Mouse (Mus musculus) brain, adult 2 months (tissue): Measurements from ENCODE around the gene Zbtb18.

Source experiments
- DNase-seq: peaks from one replicate; pipeline ENCODE4 v3.0.0; 2011; ENCODE audit warnings: low read depth, low spot score

Zbtb18 gene

DNA sequence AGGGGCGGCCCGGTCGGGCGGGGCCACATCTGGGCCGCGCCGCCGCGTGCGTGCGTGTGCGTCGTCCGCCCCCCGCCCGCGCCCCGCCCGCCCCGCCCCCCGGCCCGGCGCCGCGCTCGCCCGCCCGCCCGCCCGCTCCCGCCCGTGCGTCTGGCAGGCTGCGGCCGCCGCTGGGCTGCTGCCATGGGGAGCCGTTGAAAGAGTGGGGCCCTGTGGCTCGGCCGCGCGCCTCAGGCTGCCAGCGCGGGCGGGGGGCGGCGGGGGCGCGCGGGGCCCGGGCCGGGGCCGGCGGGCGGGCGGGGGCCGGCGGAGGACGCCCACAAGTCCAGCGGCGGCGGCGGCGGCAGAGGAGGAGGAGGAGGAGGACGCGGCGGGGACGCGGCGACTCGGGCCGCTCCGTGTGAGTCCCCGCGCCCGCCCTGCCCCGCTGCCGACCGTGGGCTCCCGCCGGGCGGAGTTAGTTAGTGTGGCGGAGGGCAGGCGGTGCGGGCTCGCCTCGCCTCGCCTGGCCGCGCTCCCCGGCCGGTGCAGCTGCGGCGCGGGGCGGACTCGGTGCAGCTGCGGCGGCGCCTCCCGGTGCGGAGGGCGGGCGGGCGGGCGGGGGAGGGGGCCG lies at the start of gene Zbtb18:
Zbtb18 (plus strand) TSS at position 156 of the 613 bp plus-strand sequence.
- peak; percentile 39 for DNase-seq

DNA sequence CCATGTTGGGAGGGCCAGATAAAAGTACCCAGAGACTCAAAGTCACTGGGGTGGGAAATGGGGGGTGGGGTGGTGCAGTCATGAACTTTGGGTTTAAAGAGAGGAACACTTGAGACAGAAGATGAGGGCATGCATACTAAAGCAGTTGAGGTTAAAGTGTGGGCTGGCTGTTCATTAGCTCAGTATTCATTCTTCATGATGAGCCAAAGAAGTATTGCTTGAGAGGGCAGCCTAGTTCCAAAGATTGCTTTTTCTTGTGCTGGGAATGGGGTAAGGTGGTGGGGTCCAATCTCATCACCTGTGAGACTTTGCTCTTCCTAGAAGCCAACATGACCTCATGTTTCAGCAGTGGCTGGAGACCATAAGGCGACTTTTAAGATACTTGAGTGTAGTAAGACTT lies 44.7 kb upstream of the Zbtb18 start:
- no peak for DNase-seq

DNA sequence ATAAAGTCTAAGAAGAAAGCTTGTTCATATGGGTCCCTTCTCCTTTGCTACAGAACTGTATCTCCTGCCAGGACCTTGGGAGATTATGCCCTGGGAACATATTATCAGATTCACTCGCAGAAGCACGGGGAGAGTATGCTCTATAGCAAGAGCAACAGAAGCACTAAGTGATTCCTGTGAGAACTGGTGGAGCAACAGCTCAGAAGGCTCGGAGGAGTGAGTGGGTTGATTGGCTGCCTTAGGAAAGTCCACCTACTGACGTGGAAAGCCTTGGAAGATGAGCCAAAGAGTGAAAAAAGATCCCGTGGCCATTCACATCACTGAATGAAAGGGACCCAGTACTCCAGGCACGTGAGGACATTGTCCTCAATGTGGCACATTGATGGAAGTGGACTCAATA lies 37.0 kb upstream of the Zbtb18 start:
- peak; percentile 73 for DNase-seq

DNA sequence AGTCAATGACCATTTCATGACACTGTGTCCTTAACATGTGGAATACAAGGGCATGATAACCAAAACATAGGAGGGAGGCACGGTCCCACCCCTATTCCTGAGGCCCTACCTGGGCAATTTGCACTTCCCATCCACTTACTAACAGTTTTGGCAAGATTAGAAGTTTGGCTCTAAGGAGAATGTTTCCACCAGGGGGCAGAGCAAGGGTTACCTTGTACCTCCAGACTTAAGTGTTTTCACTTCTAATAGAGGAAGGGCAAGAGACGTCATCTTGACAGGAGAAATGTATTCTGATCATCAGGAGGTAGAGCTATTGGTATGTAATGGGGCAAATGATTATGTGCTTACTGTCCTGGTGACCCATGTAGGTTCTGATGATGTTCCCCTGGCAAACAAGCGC lies 33.5 kb upstream of the Zbtb18 start:
- DNase-seq, result peak; percentile 68

DNA sequence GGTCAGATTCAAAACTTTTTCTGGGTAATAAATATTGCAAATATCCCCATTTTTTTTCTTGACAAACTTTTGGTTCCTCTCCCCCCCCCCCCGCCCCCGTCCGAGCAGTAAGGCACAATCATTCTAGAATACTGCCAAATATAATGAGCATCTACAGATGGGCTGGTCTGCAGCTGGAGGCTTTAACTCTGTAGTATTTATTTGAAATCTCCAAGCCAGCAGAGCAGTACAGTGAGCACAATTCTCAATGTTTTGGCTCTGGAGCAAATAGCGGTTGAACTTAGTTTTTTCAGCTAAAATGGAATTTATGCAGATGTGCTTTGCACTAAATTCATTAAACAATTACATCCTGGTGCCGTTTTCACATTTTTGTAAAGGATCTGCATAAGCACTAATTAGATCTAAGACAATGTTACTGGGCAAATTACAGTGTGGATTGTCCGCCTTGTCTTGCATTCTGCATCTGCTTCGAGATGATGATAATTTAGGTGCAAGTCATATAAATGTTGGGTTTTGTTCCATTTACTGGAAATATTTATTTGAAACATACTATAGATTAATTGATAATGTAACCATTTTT lies 31.3 kb upstream of the Zbtb18 start:
- DNase-seq, result peak; percentile 16

DNA sequence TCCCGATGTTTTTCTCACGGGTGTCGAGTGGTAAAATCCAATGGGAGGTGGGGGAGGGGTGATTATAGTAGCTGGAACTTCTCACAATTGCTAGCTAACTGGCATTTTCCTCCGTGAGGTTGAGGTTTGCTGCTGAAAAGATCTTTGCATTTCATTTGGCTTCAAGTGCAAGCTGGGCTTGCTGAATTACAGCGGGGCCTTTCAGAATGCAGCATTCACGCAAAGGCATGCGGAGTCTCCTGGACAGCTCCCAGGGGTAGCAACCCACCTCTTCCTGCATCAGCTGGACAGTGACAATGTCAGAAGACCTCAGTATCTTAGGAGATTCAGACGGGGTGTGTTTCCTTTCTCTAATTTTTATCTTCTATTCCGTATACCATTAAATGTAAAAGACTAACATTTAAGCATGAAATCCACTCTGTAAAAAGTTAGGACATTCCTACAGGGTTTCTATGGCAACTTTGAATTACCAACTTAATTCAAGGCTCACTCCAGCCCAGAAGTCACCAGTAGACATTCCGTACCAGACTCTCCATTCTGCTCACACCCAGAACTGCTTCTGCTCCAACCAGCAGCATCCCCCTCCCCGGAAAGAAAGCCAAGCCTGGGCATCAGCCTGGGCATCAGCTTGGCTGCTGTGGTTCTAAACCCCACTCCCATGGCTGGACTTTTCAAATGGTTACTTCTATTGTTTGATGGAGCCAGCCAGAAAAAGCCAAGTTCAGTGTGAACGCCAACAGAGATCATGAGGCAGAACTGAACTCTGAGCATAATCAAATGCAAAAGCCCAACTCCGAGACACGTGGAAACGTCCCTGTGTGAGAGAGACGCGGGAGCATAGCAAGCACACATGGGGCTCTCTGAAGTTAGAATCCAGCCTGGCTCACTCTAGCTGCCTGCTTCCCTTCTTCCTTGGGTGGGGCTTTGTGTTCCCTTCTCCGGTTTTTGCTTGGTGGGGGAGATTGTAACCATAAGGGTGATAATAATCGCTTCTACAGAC lies 30.5 kb upstream of the Zbtb18 start:
- DNase-seq, result peak; percentile 19

DNA sequence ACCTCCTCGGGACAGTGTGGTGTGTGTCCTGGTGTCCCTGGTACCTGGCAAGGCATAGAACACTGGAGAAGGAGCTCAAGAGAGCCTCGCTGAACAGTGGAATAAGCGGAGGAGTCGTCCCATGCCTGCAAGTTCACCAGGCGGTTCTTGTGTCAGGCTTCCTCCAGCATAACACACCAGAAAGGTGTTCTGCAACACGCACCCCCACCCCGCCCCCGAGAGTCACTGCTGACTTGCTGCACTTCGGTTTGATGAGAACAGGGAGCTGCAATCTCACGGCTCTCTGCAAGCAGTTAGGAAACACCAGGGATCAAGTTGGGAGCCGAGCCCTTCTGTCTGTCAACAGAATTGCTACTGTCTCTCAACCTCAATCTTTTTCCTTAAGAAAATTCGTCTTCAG lies 22.8 kb upstream of the Zbtb18 start:
- peak; percentile 51 for DNase-seq

DNA sequence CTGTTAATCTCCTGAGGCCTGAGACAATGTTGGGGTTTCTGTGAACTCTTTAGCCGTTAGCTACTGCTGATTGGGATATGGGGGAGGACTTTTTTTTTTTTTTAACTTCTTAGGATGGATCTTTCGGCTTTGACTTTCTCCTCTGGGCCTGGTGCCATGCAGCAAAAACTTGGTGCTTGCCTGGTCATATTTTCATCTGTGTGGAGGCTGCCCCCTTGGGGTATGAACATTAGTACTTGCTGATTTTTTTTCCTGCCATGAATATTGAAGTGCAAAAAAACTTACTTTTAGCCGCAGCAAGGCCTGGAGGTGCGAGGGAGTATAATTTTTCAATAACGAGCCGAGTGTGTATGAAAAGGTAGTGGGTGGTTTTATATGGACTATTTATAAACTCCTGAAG lies 22.0 kb upstream of the Zbtb18 start:
- peak; percentile 63 for DNase-seq

DNA sequence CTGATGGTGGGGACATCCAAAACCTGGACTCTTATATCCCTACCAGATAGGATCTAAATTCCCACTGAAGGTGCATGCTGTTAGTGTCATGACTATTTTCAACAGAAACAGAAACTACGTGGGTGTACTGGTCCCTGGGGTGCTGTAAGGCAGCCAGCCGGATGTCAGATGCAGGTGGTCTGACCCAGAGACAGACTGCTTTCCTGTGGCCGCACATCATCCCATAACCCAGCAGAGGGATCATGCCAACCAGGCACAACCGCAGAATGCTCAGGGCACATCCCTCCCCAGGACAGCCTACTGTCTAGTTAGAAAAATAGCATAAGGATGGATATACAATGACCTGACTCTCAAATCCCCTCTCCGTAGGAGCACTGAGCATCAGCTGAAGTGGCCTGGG lies 14.3 kb upstream of the Zbtb18 start:
- no peak for DNase-seq

DNA sequence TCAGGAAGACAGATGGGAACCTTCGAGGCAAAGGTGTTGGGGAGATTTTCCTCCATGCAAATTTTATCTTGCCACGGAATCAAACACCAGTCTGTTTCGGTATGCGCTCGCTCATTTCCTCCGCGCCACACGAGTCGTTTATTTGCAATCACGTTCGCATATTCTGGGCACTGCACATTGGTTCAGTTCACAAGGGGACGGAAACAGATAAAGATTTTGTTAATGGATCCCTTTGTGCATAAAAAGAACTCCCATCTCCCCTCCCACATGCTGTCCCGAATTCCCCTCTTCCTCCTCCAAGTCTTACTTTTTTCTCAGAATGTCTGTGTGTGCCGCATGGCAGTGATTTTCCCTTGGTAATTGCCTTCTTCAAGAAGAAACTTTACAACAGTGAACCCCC lies 13.8 kb upstream of the Zbtb18 start:
- peak; percentile 76 for DNase-seq

DNA sequence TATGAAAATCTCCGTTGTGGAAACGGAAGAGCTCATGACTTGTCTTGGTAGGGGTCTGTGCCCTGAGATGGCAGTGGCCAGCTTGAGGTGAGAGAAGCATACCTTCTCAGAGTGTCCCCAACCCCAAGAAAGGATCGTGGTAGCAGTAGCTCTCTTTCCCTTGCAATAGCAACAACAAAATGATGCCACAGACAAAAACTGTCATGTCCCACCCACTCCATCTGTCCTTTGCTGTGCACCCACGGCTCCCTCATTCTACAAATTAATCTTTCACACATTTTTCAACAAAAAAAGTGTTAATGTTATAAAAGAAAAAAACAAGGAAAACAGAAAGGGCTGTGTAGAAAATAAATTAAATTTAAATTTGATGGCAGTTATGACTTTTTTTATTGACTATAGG lies 13.1 kb upstream of the Zbtb18 start:
- peak; percentile 67 for DNase-seq

DNA sequence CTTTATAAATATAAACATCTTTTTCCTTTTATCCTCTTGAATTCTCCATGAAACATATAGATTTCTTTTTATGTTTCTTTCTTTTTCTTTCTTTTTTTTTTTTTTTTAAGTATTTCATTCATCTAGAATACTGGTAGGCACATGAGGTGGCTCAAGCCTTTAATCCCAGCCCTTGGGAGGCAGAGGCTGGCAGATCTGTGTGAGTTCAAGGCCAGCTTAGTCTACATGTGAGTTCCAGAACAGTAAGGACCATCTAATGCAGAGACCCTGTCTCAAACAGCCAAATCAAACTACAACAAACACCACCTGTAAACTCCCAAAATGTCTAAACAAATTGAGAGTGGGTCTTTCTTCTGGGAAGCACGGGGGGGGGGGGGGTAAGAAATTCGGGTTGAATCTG lies 1.7 kb upstream of the Zbtb18 start:
- no peak for DNase-seq

DNA sequence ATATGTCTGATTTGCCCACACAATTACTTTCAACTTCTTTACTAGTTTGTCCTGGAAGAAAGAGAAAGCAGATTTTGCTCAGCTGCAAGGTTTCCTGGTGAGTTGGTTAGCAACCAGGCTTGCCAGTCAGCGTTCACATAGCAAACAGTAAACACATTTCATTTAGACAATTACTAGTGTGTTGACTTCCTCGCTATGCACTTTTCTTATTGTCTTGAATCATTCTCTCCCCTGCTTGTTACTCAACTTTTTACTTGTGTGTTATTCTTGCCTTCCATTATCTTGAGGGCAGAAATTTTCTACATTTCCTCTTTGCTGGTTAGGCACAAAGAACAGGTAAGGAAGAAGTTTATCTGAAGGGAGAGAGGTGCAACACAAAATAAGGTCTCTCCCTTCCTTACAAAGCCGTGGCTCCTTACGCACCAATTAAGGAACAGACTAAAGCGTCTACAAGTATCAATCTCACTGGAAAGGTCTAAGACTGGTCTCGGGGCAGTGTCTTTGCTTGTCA lies 1.1 kb upstream of the Zbtb18 start:
- DNase-seq, result no peak

DNA sequence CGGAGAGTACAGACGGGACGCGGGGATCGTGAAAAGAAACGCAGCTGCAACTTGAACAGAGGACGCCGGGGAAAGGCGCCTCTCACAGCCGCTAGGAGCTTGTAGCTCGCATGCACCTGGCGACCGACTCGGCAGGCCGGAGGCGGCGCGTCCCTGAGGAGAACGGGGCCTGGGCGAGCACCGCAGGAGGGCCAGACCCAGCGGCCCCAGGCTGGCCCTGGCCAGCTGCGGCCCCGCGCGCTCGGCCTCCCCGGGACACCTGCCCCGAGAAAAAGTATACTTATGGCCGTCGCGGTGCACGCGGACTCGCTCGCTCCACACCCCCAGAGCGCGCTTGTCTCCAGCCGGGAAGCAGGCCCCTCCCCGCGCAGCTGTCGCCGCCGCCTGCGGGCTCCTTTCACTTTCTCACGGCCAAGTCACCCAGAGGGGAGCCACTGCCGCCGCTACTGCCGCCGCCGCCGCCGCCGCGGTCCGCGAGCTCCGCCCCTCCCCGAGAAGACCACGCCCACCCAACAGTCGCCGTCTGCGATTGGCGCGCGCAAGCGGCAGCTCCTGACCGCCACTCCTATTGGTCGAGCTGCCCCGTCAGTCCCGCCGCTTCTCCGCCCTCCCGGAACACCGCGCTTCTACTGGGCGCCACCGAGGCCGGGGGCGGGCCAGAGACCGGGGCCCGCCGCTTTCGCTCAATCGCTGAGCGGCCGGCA lies 507 bp upstream of the Zbtb18 start:
- DNase-seq, result peak; percentile 99

DNA sequence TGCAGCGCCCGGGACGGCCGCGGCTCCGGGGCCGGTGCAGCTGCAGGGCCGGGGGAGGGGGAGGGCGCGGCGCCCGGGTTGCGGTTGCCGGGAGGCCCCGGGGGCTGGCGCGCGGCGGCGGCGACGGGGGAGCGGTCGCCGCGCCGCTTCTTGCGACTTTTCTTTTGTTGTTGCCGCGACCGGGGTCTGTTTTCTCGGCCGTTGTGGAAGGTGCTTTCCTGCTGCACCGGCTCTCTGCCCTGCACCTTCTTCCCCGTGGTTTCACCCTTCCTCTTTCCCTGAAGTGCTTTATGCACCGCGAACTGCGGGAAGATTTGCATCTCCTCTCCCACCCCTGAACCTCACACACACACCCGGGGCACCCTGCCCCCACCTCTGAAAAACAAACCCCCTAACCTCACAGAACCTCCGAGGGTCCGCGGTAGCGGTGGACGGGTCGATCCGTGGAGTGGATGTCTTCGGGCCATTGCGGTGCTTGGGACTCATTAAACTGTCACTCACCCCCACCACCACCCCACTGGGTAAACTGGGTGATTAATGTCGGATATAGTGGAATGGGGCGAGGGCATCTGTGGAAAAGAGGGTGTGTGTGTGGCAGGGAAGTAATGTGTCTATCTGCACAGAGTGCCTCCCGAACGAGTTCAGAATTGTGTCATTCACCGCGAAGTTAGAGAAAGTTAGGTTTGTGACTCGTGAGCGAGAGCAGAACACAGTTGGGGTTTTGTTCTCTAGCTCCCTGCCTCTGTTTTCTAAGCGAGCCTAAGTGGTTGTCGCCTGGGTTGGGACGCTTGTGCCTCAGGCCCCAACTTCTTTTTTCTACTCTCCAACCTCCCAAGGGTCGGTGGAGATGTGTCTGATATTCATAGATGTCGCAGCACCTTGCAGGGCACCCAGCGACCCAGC lies 921 bp downstream of the Zbtb18 start:
- DNase-seq, result peak; percentile 55

DNA sequence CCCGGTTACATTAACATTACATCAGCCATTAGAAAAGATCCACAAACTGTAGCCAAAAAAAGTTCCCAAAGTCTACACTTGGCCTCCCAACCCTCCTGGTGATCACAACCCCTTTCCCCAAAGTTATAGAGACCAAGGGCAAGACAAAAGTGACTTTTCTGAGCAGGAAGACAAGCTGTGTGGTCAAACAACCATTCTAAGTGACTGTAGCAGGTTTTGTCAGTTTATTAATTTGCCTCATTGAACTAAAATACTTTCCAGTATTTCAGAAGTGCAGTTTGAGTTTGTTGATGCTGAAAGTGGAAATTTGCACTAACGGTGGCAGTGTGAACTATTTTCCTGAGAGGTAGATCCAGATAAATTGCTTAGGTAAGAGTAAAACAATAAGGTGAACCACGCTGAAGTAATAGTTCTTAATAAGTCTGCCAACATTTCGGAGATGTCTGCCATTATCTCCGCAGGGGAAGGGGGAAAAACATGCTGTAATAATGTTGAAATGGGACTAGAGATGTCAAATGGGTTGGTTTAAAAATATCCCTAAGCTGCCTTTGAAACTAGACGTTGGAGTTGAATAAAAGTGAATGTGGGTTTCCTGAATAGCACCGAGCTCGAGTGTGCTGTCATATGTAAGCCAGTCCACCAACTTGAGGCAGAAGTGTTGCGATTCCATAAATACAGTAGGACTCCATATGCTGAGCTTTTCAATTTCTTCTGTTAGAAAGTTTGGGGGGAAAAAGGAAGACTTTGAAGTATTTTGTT lies 1.8 kb downstream of the Zbtb18 start:
- DNase-seq, result no peak

DNA sequence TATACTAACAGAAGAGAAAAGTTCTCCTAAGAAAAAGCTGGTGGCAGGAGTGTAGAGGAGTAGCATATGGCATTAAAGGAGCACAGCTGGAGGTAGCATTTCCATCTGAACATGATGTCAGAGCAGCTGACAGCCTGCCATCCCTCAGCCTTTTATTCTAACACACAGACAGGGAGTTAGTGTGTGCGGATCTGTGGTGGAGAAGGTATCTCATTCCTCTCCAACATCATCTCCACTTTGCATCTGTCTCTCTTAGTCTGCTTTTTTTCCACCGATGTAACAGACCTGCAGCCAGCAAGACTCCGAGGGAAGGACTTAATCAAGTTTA lies 2.3 kb downstream of the Zbtb18 start:
- peak; percentile 95 for DNase-seq

DNA sequence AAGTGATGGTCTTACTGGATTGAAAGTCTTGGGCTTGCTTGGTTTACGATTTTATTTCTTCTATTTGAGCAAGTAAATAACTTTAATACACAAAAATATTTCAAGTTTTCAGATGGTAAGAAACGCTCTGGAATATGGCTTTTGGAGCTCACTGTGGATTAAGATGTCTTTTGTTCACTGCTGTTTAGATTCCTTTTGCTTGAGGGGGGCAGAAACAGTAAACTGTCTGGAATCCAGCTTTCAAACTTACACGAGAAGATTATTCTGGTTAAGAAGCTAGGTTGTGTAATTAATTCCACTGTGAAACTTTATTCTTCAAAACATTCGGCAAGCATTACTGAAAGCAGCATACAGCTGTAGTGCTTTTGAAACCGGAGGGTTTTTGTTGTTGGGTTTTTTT lies 2.8 kb downstream of the Zbtb18 start:
- no peak for DNase-seq

DNA sequence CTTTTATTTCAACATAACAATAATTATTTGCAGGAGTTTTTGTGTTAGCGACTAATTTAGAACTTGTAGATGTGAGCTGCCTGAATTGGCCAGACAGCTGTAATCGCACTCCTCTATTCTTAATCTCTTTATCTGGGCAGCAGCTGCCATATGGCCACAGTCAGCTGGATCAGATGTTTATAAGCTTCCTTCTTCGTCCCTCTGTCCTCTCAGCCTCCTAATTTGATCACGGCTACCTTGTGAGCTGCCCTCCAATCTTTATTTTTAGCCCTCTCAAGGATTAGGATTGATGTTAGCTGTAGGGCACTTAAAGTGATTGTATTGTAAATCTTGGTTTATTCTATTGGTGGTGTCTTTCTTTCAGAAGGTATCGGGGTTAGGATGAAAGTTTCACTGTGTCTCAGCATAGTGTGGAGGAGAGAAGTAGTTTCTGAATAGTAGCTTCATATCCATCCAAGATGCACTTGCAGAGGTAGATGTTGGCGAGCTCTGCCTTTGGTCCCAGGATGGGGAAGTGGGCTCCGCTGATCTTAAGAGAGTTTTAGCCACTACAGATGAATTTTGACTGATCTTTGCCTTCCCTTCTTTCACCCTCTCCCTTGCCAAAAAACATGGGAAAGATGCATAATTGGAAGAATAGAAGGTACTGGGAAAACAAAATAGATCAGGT lies 3.4 kb downstream of the Zbtb18 start:
- DNase-seq, result peak; percentile 38

DNA sequence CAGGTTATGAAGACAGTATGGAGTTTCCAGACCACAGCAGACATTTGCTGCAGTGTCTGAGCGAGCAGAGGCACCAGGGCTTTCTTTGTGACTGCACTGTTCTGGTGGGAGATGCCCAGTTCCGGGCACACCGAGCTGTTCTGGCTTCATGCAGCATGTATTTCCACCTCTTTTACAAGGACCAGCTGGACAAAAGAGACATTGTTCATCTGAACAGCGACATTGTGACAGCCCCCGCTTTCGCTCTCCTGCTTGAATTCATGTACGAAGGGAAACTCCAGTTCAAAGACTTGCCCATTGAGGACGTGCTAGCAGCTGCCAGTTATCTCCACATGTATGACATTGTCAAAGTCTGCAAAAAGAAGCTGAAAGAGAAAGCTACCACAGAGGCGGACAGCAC lies 4.9 kb downstream of the Zbtb18 start:
- DNase-seq, result peak; percentile 87
